Mouse (Mus musculus) forebrain, embryonic 16.5 days (tissue): ENCODE results near the gene Kcna3. TPM values are rescaled to one million over a fixed set of nuclear protein-coding genes. Genes with fewer than 3 reads are reported as not detected.

Experiments
- ATAC-seq: fragments of 200-750 bp; cut with Nextera tagmentation; 2 replicates; pipeline ENCODE4 v1.8.0; 2017; ENCODE audit warnings: mild to moderate bottlenecking, moderate library complexity
- H3K27ac ChIP-seq: fragments of 300-500 bp; sonication (generic); 2 replicates; pipeline ENCODE4 v1.5.1; 2014; ENCODE audit warnings: low read length, control low read depth
- H3K27me3 ChIP-seq: fragments of 300-500 bp; sonication (generic); replicated peaks from 2 replicates; pipeline ENCODE4 v1.6.1; 2014; ENCODE audit warnings: low read length; ENCODE audit not compliant: control insufficient read depth, insufficient read depth
- H3K36me3 ChIP-seq: fragments of 300-500 bp; sonication (generic); 2 replicates; pipeline ENCODE4 v1.6.1; 2014; ENCODE audit not compliant: control insufficient read depth, insufficient read depth
- H3K4me1 ChIP-seq: fragments of 300-500 bp; sonication (generic); replicated peaks from 2 replicates; pipeline ENCODE4 v1.6.1; 2014; ENCODE audit warnings: low read length; ENCODE audit not compliant: control insufficient read depth, insufficient read depth
- H3K4me2 ChIP-seq: fragments of 300-500 bp; sonication (generic); 2 replicates; pipeline ENCODE4 v1.6.1; 2014; ENCODE audit warnings: mild to moderate bottlenecking, low read length, control low read depth
- H3K4me3 ChIP-seq: fragments of 300-500 bp; sonication (generic); replicated peaks from 2 replicates; pipeline ENCODE4 v1.5.1; 2014; ENCODE audit warnings: mild to moderate bottlenecking, low read length, control low read depth
- H3K9ac ChIP-seq: fragments of 300-500 bp; sonication (generic); replicated peaks from 2 replicates; pipeline ENCODE4 v1.6.1; 2014; ENCODE audit warnings: low read depth, low read length, control low read depth
- H3K9me3 ChIP-seq: fragments of 300-500 bp; sonication (generic); 2 replicates; pipeline ENCODE4 v1.6.1; 2016; ENCODE audit warnings: low read length; ENCODE audit not compliant: control insufficient read depth
- WGBS: fragments of 180-500 bp; shearing (Covaris S2); extraction: QIAGEN DNeasy Blood & Tissue Kit; methylation state at CpG from one replicate; pipeline ENCODE4 v1.1.7; 2014; 5-methylcytosine and 5-hydroxymethylcytosine counted together
- polyA plus RNA-seq: library from polyadenylated mRNA; unstranded; fragments of >200 nt; fragmentation: Nextera tagmentation; extraction: Ambion mirVana; gene quantifications from 2 replicates; pipeline ENCODE4 v1.2.1, GENCODE M21; 2015

The Kcna3 gene
- polyA plus RNA-seq, 1 experiment from 2014 or later, result 15.7 TPM

GRCm38 (mm10) chr3:107076658-107077057 is 40.7 kb downstream of the Kcna3 start:
- no peak overlapping the region for H3K4me2 ChIP-seq
- H3K27ac ChIP-seq, result no peak overlapping the region
- WGBS, result 92% methylated on average over 3 of the region's 3 CpGs
- H3K9me3 ChIP-seq, result no peaks in the 10 kb centered on the region
- H3K4me3 ChIP-seq, result no peak overlapping the region
- H3K4me1 ChIP-seq, result no peaks in the 10 kb centered on the region
- no peak for ATAC-seq
- H3K9ac ChIP-seq, result no peak overlapping the region
- no peaks in the 10 kb centered on the region for H3K27me3 ChIP-seq
- H3K36me3 ChIP-seq, result no peaks in the 10 kb centered on the region

GRCm38 (mm10) chr3:107077101-107077500 is 41.1 kb downstream of the Kcna3 start:
- Histone ChIP-seq H3K36me3 (no peaks in the 10 kb centered on the region), H3K27me3 (no peaks in the 10 kb centered on the region), H3K9me3 (no peaks in the 10 kb centered on the region), H3K9ac (no peak overlapping the region), H3K4me1 (no peaks in the 10 kb centered on the region), H3K27ac (no peak overlapping the region), H3K4me3 (no peak overlapping the region), H3K4me2 (no peak overlapping the region)
- WGBS, result 91% methylated on average over 2 of the region's 2 CpGs
- no peak for ATAC-seq

GRCm38 (mm10) chr3:107080803-107081202 is 44.8 kb downstream of the Kcna3 start:
- no peak for ATAC-seq
- no peak overlapping the region for H3K4me3 ChIP-seq
- WGBS, result 82% methylated on average over 3 of the region's 3 CpGs
- H3K36me3 ChIP-seq, result no peaks in the 10 kb centered on the region
- no peaks in the 10 kb centered on the region for H3K27me3 ChIP-seq
- H3K27ac ChIP-seq, result no peak overlapping the region
- H3K9me3 ChIP-seq, result no peaks in the 10 kb centered on the region
- H3K4me2 ChIP-seq, result no peak overlapping the region
- no peaks in the 10 kb centered on the region for H3K4me1 ChIP-seq
- no peak overlapping the region for H3K9ac ChIP-seq

GRCm38 (mm10) chr3:107081227-107081626 is 45.3 kb downstream of the Kcna3 start:
- no peaks in the 10 kb centered on the region for H3K9me3 ChIP-seq
- no peaks in the 10 kb centered on the region for H3K27me3 ChIP-seq
- no peaks in the 10 kb centered on the region for H3K36me3 ChIP-seq
- H3K9ac ChIP-seq, result no peak overlapping the region
- no peak overlapping the region for H3K4me2 ChIP-seq
- no peak for ATAC-seq
- no peak overlapping the region for H3K4me3 ChIP-seq
- WGBS, result 25% methylated on average over 3 of the region's 3 CpGs
- H3K4me1 ChIP-seq, result no peaks in the 10 kb centered on the region
- H3K27ac ChIP-seq, result no peak overlapping the region

GRCm38 (mm10) chr3:107084586-107084985 is 48.6 kb downstream of the Kcna3 start:
- Histone ChIP-seq H3K4me3 (no peak overlapping the region), H3K27me3 (no peaks in the 10 kb centered on the region), H3K9me3 (no peaks in the 10 kb centered on the region), H3K27ac (no peak overlapping the region), H3K4me2 (no peak overlapping the region), H3K4me1 (no peaks in the 10 kb centered on the region), H3K9ac (no peak overlapping the region), H3K36me3 (no peaks in the 10 kb centered on the region)
- ATAC-seq, result no peak
- WGBS, result 87% methylated on average over 3 of the region's 3 CpGs

GRCm38 (mm10) chr3:107087410-107087809 is 51.4 kb downstream of the Kcna3 start:
- 96% methylated on average over 4 of the region's 4 CpGs for WGBS
- no peak for ATAC-seq

More at GRCm38 (mm10) chr3:107087410-107087809, 51.4 kb downstream of the Kcna3 start:
- Histone ChIP-seq H3K9ac (no peak overlapping the region), H3K27me3 (no peaks in the 10 kb centered on the region), H3K4me1 (no peaks in the 10 kb centered on the region), H3K36me3 (no peaks in the 10 kb centered on the region), H3K4me3 (no peak overlapping the region), H3K4me2 (no peak overlapping the region), H3K9me3 (no peaks in the 10 kb centered on the region), H3K27ac (no peak overlapping the region)

Other genes starting within 250 kb of the Kcna3 start
- gene Cd53, start 246.0 kb upstream of the Kcna3 start, polyA plus RNA-seq, result 3.3 and 4.1 TPM in 2 replicates
- gene Olfr266, start 209.9 kb upstream of the Kcna3 start, polyA plus RNA-seq, result not detected in 2 replicates
- 0.72 and 0.94 TPM in 2 replicates for gene Kcna2, start 65.0 kb downstream of the Kcna3 start, polyA plus RNA-seq
- not detected in 2 replicates for gene Kcna10, start 146.9 kb downstream of the Kcna3 start, polyA plus RNA-seq
- not detected in 2 replicates for gene Cym, start 185.6 kb downstream of the Kcna3 start, polyA plus RNA-seq
- not detected in 2 replicates for gene A630076J17Rik, start 194.4 kb downstream of the Kcna3 start, polyA plus RNA-seq
- gene Prok1, start 203.5 kb downstream of the Kcna3 start, polyA plus RNA-seq, result 0.19 TPM in 1 of 2 replicates, not detected in the other
- gene Lamtor5, start 242.7 kb downstream of the Kcna3 start, polyA plus RNA-seq, result 208 and 220 TPM in 2 replicates